Mouse (Mus musculus) kidney, embryonic 14.5 days (tissue): ENCODE measurements at regions not wholly inside any gene's neighbourhood (a gene's known extent, or its start where the extent isn't known, plus 50 kb on each side); places are given as distances from the start of the nearest gene placed in this dataset.
"Not testable (repeated sequence)": the region's sequence is repeated elsewhere in the genome, so short reads cannot be mapped to it uniquely, and the experiment has no call there.

Experiments used
- ATAC-seq: fragments of 200-750 bp; cut with Nextera tagmentation; 2 replicates; pipeline ENCODE4 v1.8.0; 2017; ENCODE audit warnings: moderate number of reproducible peaks, mild to moderate bottlenecking, moderate TSS enrichment, moderate library complexity; ENCODE audit not compliant: low FRiP score, low TSS enrichment
- H3K27ac ChIP-seq: fragments of 300-500 bp; sonication (generic); 2 replicates; pipeline ENCODE4 v1.5.1; 2014; ENCODE audit warnings: low read depth, mild to moderate bottlenecking, low read length, moderate library complexity, mixed read lengths
- H3K27me3 ChIP-seq: fragments of 300-500 bp; sonication (generic); 2 replicates; pipeline ENCODE4 v1.6.1; 2014; ENCODE audit warnings: mild to moderate bottlenecking, low read length; ENCODE audit not compliant: control insufficient read depth, insufficient read depth
- H3K36me3 ChIP-seq: fragments of 300-500 bp; sonication (generic); 2 replicates; pipeline ENCODE4 v1.6.1; 2014; ENCODE audit warnings: low read length, mixed read lengths; ENCODE audit not compliant: control insufficient read depth, insufficient read depth
- H3K4me1 ChIP-seq: fragments of 300-500 bp; sonication (generic); 2 replicates; pipeline ENCODE4 v1.6.1; 2014; ENCODE audit warnings: low read length, mixed read lengths; ENCODE audit not compliant: control insufficient read depth, insufficient read depth
- H3K4me2 ChIP-seq: fragments of 300-500 bp; sonication (generic); replicated peaks from 2 replicates; pipeline ENCODE4 v1.6.1; 2014; ENCODE audit warnings: low read depth, mild to moderate bottlenecking, low read length
- H3K4me3 ChIP-seq: fragments of 300-500 bp; sonication (generic); 2 replicates; pipeline ENCODE4 v1.5.1; 2014; ENCODE audit warnings: mild to moderate bottlenecking, low read length
- H3K9ac ChIP-seq: fragments of 300-500 bp; sonication (generic); 2 replicates; pipeline ENCODE4 v1.6.1; 2014; ENCODE audit warnings: low read depth, mild to moderate bottlenecking, low read length, moderate library complexity
- H3K9me3 ChIP-seq: fragments of 300-500 bp; sonication (generic); 2 replicates; pipeline ENCODE4 v1.6.1; 2016; ENCODE audit warnings: low read length; ENCODE audit not compliant: control insufficient read depth
- WGBS: fragments of 180-500 bp; shearing (Covaris S2); extraction: QIAGEN DNeasy Blood & Tissue Kit; methylation state at CpG from one replicate; pipeline ENCODE4 v1.1.7; 2014; 5-methylcytosine and 5-hydroxymethylcytosine counted together

- H3K27ac ChIP-seq, result no peak overlapping the region
Observed at GRCm38 (mm10) chr15:3772228-3772789, 189.0 kb upstream of the Ghr start.

GRCm38 (mm10) chr15:3770312-3770711 is 187.0 kb upstream of the Ghr start:
- Histone ChIP-seq H3K36me3 (no peaks in the 10 kb centered on the region), H3K4me3 (no peak overlapping the region), H3K9me3 (no peaks in the 10 kb centered on the region), H3K27me3 (no peaks in the 10 kb centered on the region), H3K4me2 (no peak overlapping the region), H3K4me1 (no peaks in the 10 kb centered on the region), H3K27ac (no peak overlapping the region), H3K9ac (no peak overlapping the region)
- 64% methylated on average over 4 of the region's 4 CpGs for WGBS
- peak; percentile 68; the same call in 1 of the 2 replicates for ATAC-seq

More at GRCm38 (mm10) chr15:3772228-3772789, 189.0 kb upstream of the Ghr start:
- H3K9me3 ChIP-seq, result no peaks in the 10 kb centered on the region
- H3K27me3 ChIP-seq, result no peaks in the 10 kb centered on the region
- no peaks in the 10 kb centered on the region for H3K4me1 ChIP-seq
- ATAC-seq, result 0 out of 2 replicates have a peak, but pooled peaks have one; percentile 39
- H3K9ac ChIP-seq, result no peak overlapping the region
- WGBS, result 76% methylated on average over 8 of the region's 8 CpGs
- H3K4me3 ChIP-seq, result no peak overlapping the region
- no peaks in the 10 kb centered on the region for H3K36me3 ChIP-seq
- H3K4me2 ChIP-seq, result no peak overlapping the region

DNA sequence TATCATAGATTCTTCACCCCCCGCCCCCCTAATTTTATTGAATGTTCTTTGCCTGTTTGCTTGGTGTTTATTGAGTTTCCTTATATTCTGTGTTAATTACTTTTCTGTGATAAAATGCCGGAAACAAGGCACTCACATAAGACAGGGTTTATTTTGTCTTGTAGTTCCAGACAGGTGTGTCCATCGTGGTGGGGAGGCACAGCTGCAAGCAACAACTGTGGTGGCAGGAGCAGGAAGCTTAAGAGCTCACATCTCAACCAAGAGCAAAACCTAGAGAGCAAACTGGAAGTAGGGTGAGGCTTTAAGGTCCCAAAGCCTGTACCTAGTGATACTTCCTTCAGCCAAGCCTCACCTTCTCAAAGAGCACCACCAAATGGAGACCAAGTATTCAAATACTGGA is 181.4 kb upstream of the Ghr start:
- WGBS, result 86% methylated on average over 3 of the region's 3 CpGs
- no peaks in the 10 kb centered on the region for H3K27me3 ChIP-seq

DNA sequence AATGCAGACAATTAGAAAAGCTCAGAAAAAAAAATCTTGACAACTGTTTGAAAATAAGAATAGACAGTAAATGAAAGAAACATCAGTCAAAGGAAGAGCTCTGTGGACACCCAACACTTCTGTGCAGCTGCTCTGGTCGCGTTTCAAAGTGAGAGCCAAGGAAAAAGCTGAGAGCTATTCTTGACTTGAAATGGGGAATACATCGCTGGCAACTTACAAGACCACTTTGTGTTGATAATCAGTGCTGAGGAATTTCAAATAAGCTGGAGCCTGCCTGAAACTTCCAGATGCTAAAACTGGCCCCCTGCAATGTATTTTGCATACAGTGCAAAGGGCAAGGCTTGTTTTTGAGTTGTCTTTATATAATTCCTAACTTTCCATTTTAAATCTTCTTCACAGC is 177.1 kb upstream of the Ghr start:
- Histone ChIP-seq H3K4me1 (no peaks in the 10 kb centered on the region), H3K9ac (no peak overlapping the region), H3K27me3 (no peaks in the 10 kb centered on the region), H3K4me3 (no peak overlapping the region), H3K27ac (no peak overlapping the region), H3K36me3 (no peaks in the 10 kb centered on the region), H3K9me3 (no peaks in the 10 kb centered on the region), H3K4me2 (no peak overlapping the region)
- WGBS, result 46% methylated on average over 3 of the region's 3 CpGs
- no peak for ATAC-seq

More for the DNA sequence above, 181.4 kb upstream of the Ghr start:
- Histone ChIP-seq H3K4me1 (no peaks in the 10 kb centered on the region), H3K9ac (no peak overlapping the region), H3K9me3 (no peaks in the 10 kb centered on the region), H3K4me2 (no peak overlapping the region), H3K27ac (no peak overlapping the region), H3K4me3 (no peak overlapping the region), H3K36me3 (no peaks in the 10 kb centered on the region)
- ATAC-seq, result no peak

DNA sequence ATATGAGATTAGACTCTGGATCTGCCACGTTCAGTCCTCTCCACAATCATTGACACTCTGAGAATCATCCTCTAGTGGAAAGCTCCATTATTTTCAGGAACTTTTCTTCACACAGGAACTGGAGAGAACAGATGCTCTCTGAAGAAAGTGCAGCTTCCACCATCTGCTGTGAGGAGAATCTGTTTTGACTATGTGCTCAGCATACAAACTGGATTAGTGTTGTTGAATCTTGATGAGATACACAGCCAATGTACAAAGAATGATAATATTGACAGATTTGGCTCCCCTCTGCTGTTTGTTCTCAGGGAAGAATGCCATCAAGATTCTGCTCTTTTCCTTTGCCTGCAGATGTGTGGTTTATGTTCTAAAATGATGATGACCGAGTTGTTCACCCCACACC is 172.3 kb upstream of the Ghr start:
- no peaks in the 10 kb centered on the region for H3K4me1 ChIP-seq
- H3K27ac ChIP-seq, result no peak overlapping the region
- no peaks in the 10 kb centered on the region for H3K36me3 ChIP-seq
- ATAC-seq, result no peak
- no peak overlapping the region for H3K9ac ChIP-seq
- no peak overlapping the region for H3K4me3 ChIP-seq
- WGBS, result 84% methylated on average over 2 of the region's 2 CpGs
- no peaks in the 10 kb centered on the region for H3K9me3 ChIP-seq
- no peak overlapping the region for H3K4me2 ChIP-seq
- no peaks in the 10 kb centered on the region for H3K27me3 ChIP-seq

DNA sequence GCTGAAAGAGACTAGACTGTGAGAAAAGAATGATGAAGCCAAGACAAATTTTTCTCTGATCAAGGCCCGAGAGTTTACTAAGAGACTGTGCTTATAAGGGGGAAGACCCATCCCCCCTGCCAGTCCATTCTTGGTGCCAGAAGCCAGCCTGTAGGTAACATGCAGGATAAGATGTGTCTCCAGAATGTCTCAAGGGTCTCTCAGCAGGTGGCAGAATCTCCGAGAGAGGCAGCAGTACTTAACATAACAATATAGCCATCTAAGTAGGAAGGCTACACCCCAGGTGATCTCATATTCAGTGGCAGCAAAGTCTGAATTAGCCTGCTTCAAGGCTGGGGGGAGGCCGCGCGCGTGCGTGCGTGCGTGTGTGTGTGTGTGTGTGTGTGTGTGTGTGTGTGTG is 164.8 kb upstream of the Ghr start:
- not testable (repeated sequence) for H3K4me2 ChIP-seq, H3K36me3 ChIP-seq, H3K4me3 ChIP-seq, H3K27ac ChIP-seq, H3K9me3 ChIP-seq, H3K4me1 ChIP-seq, H3K9ac ChIP-seq, H3K27me3 ChIP-seq, ATAC-seq
- whole genome bisulfite sequencing, result 86% methylated on average over 9 of the region's 9 CpGs

- Histone ChIP-seq H3K9ac (no peak overlapping the region), H3K4me1 (no peaks in the 10 kb centered on the region), H3K27me3 (no peaks in the 10 kb centered on the region), H3K36me3 (no peaks in the 10 kb centered on the region), H3K4me2 (no peak overlapping the region), H3K4me3 (no peak overlapping the region), H3K9me3 (no peaks in the 10 kb centered on the region), H3K27ac (no peak overlapping the region)
- no peak for ATAC-seq
- 72% methylated on average over 5 of the region's 5 CpGs for WGBS
Observed at GRCm38 (mm10) chr15:3743168-3743814, 160.0 kb upstream of the Ghr start.

- H3K4me2 ChIP-seq, result no peak overlapping the region
- H3K9me3 ChIP-seq, result no peaks in the 10 kb centered on the region
- no peak overlapping the region for H3K4me3 ChIP-seq
- H3K9ac ChIP-seq, result no peak overlapping the region
- no peaks in the 10 kb centered on the region for H3K27me3 ChIP-seq
- no peaks in the 10 kb centered on the region for H3K36me3 ChIP-seq
- ATAC-seq, result no peak
- no peak overlapping the region for H3K27ac ChIP-seq
- no peaks in the 10 kb centered on the region for H3K4me1 ChIP-seq
- 88% methylated on average over 7 of the region's 7 CpGs for WGBS
Observed at GRCm38 (mm10) chr15:3742191-3742590, 158.9 kb upstream of the Ghr start.

DNA sequence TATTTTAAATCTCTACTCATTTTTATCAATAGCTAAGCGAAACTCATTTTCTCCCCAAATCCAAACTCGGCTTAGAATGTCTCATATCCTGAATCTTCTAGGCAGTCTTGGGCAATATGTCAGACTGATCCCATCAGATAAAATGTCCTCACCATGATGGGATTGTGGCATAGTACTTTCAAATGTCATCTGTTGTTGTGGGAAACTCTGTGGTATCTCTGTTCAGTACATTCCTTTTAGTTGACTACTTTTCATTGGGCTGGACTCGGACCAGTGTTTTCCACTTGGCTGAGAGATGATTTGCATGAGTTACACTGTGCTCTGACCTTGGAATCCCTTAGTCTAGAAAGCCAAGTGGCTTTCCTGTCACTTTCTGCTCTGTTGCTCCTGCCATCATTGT is 141.9 kb upstream of the Ghr start:
- no peak overlapping the region for H3K27ac ChIP-seq
- H3K4me2 ChIP-seq, result no peak overlapping the region
- no peak overlapping the region for H3K4me3 ChIP-seq
- no peaks in the 10 kb centered on the region for H3K36me3 ChIP-seq
- H3K9me3 ChIP-seq, result no peaks in the 10 kb centered on the region
- no peak for ATAC-seq
- H3K27me3 ChIP-seq, result no peaks in the 10 kb centered on the region
- 82% methylated on average over 3 of the region's 3 CpGs for WGBS
- H3K9ac ChIP-seq, result no peak overlapping the region
- H3K4me1 ChIP-seq, result no peaks in the 10 kb centered on the region
